Mouse (Mus musculus): Measurements from ENCODE around the gene Tmem110. TPM values are rescaled to one million over a fixed set of nuclear protein-coding genes. Genes with fewer than 3 reads are reported as not detected.

The Tmem110 gene
- polyA plus RNA-seq, 1 experiment from 2014 or later: 22.6 TPM

GRCm38 (mm10) chr14:30902628-30903027 lies 77.2 kb downstream of the Tmem110 start:
- Histone ChIP-seq H3K27me3 (replicated peaks; ENCODE audit: control insufficient read depth, insufficient read depth, low read length) (no peaks in the 10 kb centered on the region), H3K36me3 (ENCODE audit: control insufficient read depth, insufficient read depth, low read length) (no peaks in the 10 kb centered on the region), H3K4me3 (ENCODE audit: low read depth, low read length) (no peak overlapping the region), H3K9ac (ENCODE audit: low read depth, low read length) (no peak overlapping the region), H3K27ac (ENCODE audit: low read depth, low read length) (no peak overlapping the region), H3K4me1 (replicated peaks; ENCODE audit: control insufficient read depth, insufficient read depth, low read length) (no peaks in the 10 kb centered on the region), H3K9me3 (ENCODE audit: control insufficient read depth, low read length) (no peaks in the 10 kb centered on the region), H3K4me2 (no peak overlapping the region)
- DNase-seq (ENCODE audit: low spot score) (no peak), ATAC-seq (replicated peaks; ENCODE audit: low FRiP score) (no peak)
- WGBS: 77% methylated on average over 5 of the region's 5 CpGs

GRCm38 (mm10) chr14:30903036-30903435 lies 77.6 kb downstream of the Tmem110 start:
- H3K9me3 ChIP-seq (ENCODE audit: control insufficient read depth, low read length): no peaks in the 10 kb centered on the region
- 61% methylated on average over 2 of the region's 3 CpGs for WGBS
- ATAC-seq (replicated peaks; ENCODE audit: low FRiP score) (no peak), DNase-seq (ENCODE audit: low spot score) (no peak)
- no peak overlapping the region for H3K4me2 ChIP-seq
- no peaks in the 10 kb centered on the region for H3K27me3 ChIP-seq (replicated peaks; ENCODE audit: control insufficient read depth, insufficient read depth, low read length)
- H3K4me1 ChIP-seq (replicated peaks; ENCODE audit: control insufficient read depth, insufficient read depth, low read length): no peaks in the 10 kb centered on the region
- H3K9ac ChIP-seq (ENCODE audit: low read depth, low read length): no peak overlapping the region
- H3K27ac ChIP-seq (ENCODE audit: low read depth, low read length): no peak overlapping the region
- H3K36me3 ChIP-seq (ENCODE audit: control insufficient read depth, insufficient read depth, low read length): no peaks in the 10 kb centered on the region
- no peak overlapping the region for H3K4me3 ChIP-seq (ENCODE audit: low read depth, low read length)

- no peak for DNase-seq (ENCODE audit: low spot score)
- Histone ChIP-seq H3K9me3 (ENCODE audit: control insufficient read depth, low read length) (no peaks in the 10 kb centered on the region), H3K4me3 (ENCODE audit: low read depth, low read length) (no peak overlapping the region), H3K27ac (ENCODE audit: low read depth, low read length) (no peak overlapping the region), H3K4me2 (no peak overlapping the region), H3K9ac (ENCODE audit: low read depth, low read length) (no peak overlapping the region), H3K4me1 (replicated peaks; ENCODE audit: control insufficient read depth, insufficient read depth, low read length) (no peaks in the 10 kb centered on the region), H3K36me3 (ENCODE audit: control insufficient read depth, insufficient read depth, low read length) (no peaks in the 10 kb centered on the region), H3K27me3 (replicated peaks; ENCODE audit: control insufficient read depth, insufficient read depth, low read length) (no peaks in the 10 kb centered on the region)
- no peak for ATAC-seq (replicated peaks; ENCODE audit: low FRiP score)
- WGBS: 79% methylated on average over 8 of the region's 8 CpGs
These were observed 78.9 kb downstream of the Tmem110 start for GRCm38 (mm10) chr14:30904307-30904706.

GRCm38 (mm10) chr14:30906001-30906400 lies 80.6 kb downstream of the Tmem110 start:
- WGBS: 83% methylated on average over 6 of the region's 6 CpGs
- Histone ChIP-seq H3K9ac (ENCODE audit: low read depth, low read length) (no peak overlapping the region), H3K27me3 (replicated peaks; ENCODE audit: control insufficient read depth, insufficient read depth, low read length) (no peaks in the 10 kb centered on the region), H3K4me3 (ENCODE audit: low read depth, low read length) (no peak overlapping the region), H3K4me1 (replicated peaks; ENCODE audit: control insufficient read depth, insufficient read depth, low read length) (no peaks in the 10 kb centered on the region), H3K36me3 (ENCODE audit: control insufficient read depth, insufficient read depth, low read length) (no peaks in the 10 kb centered on the region), H3K4me2 (no peak overlapping the region), H3K9me3 (ENCODE audit: control insufficient read depth, low read length) (no peaks in the 10 kb centered on the region), H3K27ac (ENCODE audit: low read depth, low read length) (no peak overlapping the region)
- no peak for ATAC-seq (replicated peaks; ENCODE audit: low FRiP score)
- no peak for DNase-seq (ENCODE audit: low spot score)

GRCm38 (mm10) chr14:30907814-30908265 lies 82.5 kb downstream of the Tmem110 start:
- Histone ChIP-seq H3K36me3 (ENCODE audit: control insufficient read depth, insufficient read depth, low read length) (no peaks in the 10 kb centered on the region), H3K27me3 (replicated peaks; ENCODE audit: control insufficient read depth, insufficient read depth, low read length) (no peaks in the 10 kb centered on the region), H3K4me3 (ENCODE audit: low read depth, low read length) (no peak overlapping the region), H3K9me3 (ENCODE audit: control insufficient read depth, low read length) (no peaks in the 10 kb centered on the region), H3K9ac (ENCODE audit: low read depth, low read length) (no peak overlapping the region), H3K27ac (ENCODE audit: low read depth, low read length) (no peak overlapping the region), H3K4me2 (no peak overlapping the region), H3K4me1 (replicated peaks; ENCODE audit: control insufficient read depth, insufficient read depth, low read length) (no peaks in the 10 kb centered on the region)
- WGBS: 62% methylated on average over 3 of the region's 3 CpGs
- ATAC-seq (replicated peaks; ENCODE audit: low FRiP score): no peak
- no peak for DNase-seq (ENCODE audit: low spot score)

GRCm38 (mm10) chr14:30911141-30911540 lies 85.8 kb downstream of the Tmem110 start:
- no peak overlapping the region for H3K4me2 ChIP-seq
- no peak overlapping the region for H3K27ac ChIP-seq (ENCODE audit: low read depth, low read length)
- DNase-seq (ENCODE audit: low spot score) (no peak), ATAC-seq (replicated peaks; ENCODE audit: low FRiP score) (no peak)
- WGBS: 88% methylated on average over 8 of the region's 8 CpGs
- H3K4me1 ChIP-seq (replicated peaks; ENCODE audit: control insufficient read depth, insufficient read depth, low read length): no peaks in the 10 kb centered on the region
- H3K4me3 ChIP-seq (ENCODE audit: low read depth, low read length): no peak overlapping the region
- H3K27me3 ChIP-seq (replicated peaks; ENCODE audit: control insufficient read depth, insufficient read depth, low read length): no peaks in the 10 kb centered on the region
- H3K9me3 ChIP-seq (ENCODE audit: control insufficient read depth, low read length): no peaks in the 10 kb centered on the region
- H3K9ac ChIP-seq (ENCODE audit: low read depth, low read length): no peak overlapping the region
- H3K36me3 ChIP-seq (ENCODE audit: control insufficient read depth, insufficient read depth, low read length): no peaks in the 10 kb centered on the region

- no peaks in the 10 kb centered on the region for H3K4me1 ChIP-seq (replicated peaks; ENCODE audit: control insufficient read depth, insufficient read depth, low read length)
- no peaks in the 10 kb centered on the region for H3K36me3 ChIP-seq (ENCODE audit: control insufficient read depth, insufficient read depth, low read length)
- no peak overlapping the region for H3K4me3 ChIP-seq (ENCODE audit: low read depth, low read length)
- 72% methylated on average over 8 of the region's 8 CpGs for WGBS
- no peak overlapping the region for H3K9ac ChIP-seq (ENCODE audit: low read depth, low read length)
- H3K27ac ChIP-seq (ENCODE audit: low read depth, low read length): no peak overlapping the region
- no peak for ATAC-seq (replicated peaks; ENCODE audit: low FRiP score)
- no peak overlapping the region for H3K4me2 ChIP-seq
- no peak for DNase-seq (ENCODE audit: low spot score)
- H3K9me3 ChIP-seq (ENCODE audit: control insufficient read depth, low read length): no peaks in the 10 kb centered on the region
- no peaks in the 10 kb centered on the region for H3K27me3 ChIP-seq (replicated peaks; ENCODE audit: control insufficient read depth, insufficient read depth, low read length)
These were observed 87.3 kb downstream of the Tmem110 start for GRCm38 (mm10) chr14:30912641-30913040.

- H3K4me2 ChIP-seq: no peak overlapping the region
- H3K36me3 ChIP-seq (ENCODE audit: control insufficient read depth, insufficient read depth, low read length): no peaks in the 10 kb centered on the region
- no peak overlapping the region for H3K4me3 ChIP-seq (ENCODE audit: low read depth, low read length)
- H3K27me3 ChIP-seq (replicated peaks; ENCODE audit: control insufficient read depth, insufficient read depth, low read length): no peaks in the 10 kb centered on the region
- no peaks in the 10 kb centered on the region for H3K9me3 ChIP-seq (ENCODE audit: control insufficient read depth, low read length)
- no peak overlapping the region for H3K9ac ChIP-seq (ENCODE audit: low read depth, low read length)
- no peak for DNase-seq (ENCODE audit: low spot score)
- ATAC-seq (replicated peaks; ENCODE audit: low FRiP score): no peak
- no peaks in the 10 kb centered on the region for H3K4me1 ChIP-seq (replicated peaks; ENCODE audit: control insufficient read depth, insufficient read depth, low read length)
- no peak overlapping the region for H3K27ac ChIP-seq (ENCODE audit: low read depth, low read length)
- WGBS: 82% methylated on average over 5 of the region's 5 CpGs
These were observed 88.0 kb downstream of the Tmem110 start for GRCm38 (mm10) chr14:30913404-30913803.

- no peak overlapping the region for H3K9ac ChIP-seq (ENCODE audit: low read depth, low read length)
- no peaks in the 10 kb centered on the region for H3K36me3 ChIP-seq (ENCODE audit: control insufficient read depth, insufficient read depth, low read length)
- no peaks in the 10 kb centered on the region for H3K9me3 ChIP-seq (ENCODE audit: control insufficient read depth, low read length)
- DNase-seq (ENCODE audit: low spot score) (no peak), ATAC-seq (replicated peaks; ENCODE audit: low FRiP score) (no peak)
- no peaks in the 10 kb centered on the region for H3K4me1 ChIP-seq (replicated peaks; ENCODE audit: control insufficient read depth, insufficient read depth, low read length)
- H3K4me2 ChIP-seq: no peak overlapping the region
- no peak overlapping the region for H3K27ac ChIP-seq (ENCODE audit: low read depth, low read length)
- no peak overlapping the region for H3K4me3 ChIP-seq (ENCODE audit: low read depth, low read length)
- WGBS: 91% methylated on average over 1 of the region's 1 CpGs
- no peaks in the 10 kb centered on the region for H3K27me3 ChIP-seq (replicated peaks; ENCODE audit: control insufficient read depth, insufficient read depth, low read length)
These were observed 91.1 kb downstream of the Tmem110 start for GRCm38 (mm10) chr14:30916516-30916915.

Measured in liver, embryonic 11.5 days (tissue).